Mouse (Mus musculus) lung, postnatal 36 days (tissue): ENCODE measurements around the gene Slc25a29.

ENCODE experiments used
- DNase-seq: peaks from one replicate; pipeline ENCODE4 v3.0.0; 2022; ENCODE audit warnings: mixed read lengths

The Slc25a29 gene

DNA sequence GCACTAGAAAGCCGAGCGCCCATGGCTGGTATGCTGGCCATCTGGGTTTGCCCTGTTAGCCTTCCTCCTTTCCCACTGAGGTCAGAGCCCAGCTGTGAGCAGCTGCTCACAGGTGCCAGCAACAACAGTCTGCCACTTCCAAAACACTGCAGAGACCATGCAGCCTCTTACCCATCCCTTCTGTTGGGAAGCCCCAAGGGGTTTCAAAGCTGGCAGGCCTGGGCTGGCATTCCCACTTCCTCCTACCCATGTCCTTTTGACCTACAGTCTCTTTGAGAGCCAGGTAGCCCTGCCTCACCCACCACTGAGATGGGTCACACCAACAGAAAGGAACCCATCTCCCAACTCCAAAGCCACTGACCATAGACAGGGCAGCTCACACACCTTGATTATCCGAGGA lies 2.3 kb downstream of the Slc25a29 start:
- DNase-seq: no peak

DNA sequence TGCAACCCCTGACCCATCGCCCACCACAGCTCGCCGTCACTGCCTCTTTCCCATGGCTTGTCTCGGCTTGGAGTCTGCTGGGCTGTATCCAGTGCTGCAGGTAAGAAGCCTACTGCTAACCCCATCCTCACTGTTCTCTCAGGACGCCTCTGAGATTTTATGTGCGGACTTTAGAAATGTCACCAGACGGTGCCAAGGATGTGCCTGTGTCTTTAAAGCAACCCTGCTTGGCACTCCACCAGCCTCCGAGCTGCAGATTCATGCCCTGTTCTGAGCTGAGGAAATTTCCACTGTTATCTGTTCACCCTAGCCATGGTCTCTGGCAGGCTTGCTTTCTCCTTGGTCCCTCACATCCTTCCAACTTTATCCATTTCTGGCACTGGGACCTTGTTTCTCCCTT lies 2.8 kb downstream of the Slc25a29 start:
- DNase-seq: peak; percentile 47

DNA sequence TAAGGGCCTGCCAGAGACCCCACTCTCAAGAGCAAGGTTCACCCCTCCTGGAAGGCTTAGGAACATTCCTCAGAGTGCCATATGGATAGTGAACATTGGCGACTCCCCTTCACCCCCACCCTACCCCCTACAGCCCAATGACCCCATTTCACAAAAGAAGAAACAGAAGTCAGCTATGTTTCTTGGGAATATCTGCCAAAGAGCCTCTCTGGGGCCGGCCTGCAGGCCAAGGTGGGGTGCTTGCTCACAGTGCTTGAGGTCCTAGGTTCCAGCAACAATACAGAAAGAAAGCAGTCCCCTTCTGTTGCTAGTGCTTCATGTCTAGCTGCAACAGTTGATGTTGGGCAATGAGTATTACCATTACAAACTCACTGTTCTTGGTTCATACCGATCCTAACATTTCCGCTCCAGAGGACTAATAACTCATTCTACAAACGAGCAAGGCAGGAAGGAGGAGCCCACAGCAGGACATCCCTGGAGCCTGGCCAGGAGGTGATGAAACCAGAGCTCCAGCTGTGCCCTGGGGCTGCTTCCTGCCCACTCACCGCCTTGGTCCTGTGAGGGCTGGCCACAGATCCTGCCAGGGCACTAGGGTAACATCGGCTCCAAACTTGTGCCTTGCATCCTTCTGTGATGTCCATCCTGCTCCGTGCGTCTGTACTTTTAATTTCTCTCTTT lies 3.6 kb downstream of the Slc25a29 start:
- DNase-seq: peak; percentile 85

DNA sequence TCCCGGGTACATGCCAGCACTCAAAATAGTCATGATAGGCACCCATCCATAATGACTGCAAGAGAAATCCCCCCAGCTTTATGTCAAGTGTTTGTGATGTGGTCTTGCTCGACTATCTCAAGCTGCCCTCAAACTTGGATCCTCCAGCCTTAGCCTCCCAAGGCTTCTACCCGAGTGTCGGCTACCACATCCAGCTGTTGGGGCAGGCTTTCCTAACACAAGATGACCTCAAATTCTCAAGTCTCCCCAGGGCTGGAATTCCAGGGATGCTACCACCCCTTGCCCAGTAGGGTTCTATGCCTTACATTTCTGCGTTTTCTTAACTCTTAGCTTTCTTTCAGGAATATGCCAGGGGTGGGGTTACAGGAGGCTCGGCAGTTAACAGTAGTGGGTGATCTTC lies 5.3 kb downstream of the Slc25a29 start:
- peak; percentile 21 for DNase-seq

DNA sequence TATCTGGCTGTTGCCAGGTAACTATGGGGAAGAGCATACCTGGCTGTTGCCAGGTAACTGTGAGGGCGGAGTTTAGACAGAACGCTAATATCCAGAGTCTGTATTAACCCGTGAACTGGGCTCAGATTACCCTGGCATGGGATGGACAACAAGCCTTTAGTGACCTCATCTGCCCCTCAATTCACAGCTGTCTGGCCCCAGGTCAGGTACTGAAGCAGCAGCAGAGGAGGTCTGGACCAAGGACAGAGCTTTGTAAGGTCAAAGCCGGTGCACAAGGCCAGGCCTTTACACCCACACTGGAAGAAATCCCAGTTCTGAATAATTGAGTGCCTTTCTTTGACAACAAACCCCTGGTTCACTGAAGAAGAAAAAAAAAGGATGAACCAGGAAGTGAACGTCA lies 6.0 kb downstream of the Slc25a29 start:
- DNase-seq: peak; percentile 13

DNA sequence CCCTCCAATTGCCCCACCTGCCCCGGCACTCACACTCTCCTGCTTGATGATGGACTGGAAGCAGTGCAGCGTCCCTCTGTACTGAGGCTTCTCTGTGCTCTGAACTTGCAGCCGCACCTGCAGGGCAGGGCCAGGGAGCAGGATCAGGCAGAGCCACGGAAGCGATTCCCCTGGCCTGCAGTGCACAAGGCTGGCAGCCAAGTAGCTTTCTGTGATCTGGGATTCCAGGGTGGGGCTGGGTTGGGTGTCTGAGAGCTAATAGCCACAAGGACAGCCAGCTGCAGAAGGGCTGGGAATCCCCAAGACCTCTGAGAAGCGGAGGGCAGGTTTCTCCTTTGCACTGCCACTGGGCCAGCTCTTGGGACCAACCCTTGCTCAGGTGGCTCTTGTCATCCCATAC lies 8.0 kb downstream of the Slc25a29 start:
- DNase-seq: no peak

DNA sequence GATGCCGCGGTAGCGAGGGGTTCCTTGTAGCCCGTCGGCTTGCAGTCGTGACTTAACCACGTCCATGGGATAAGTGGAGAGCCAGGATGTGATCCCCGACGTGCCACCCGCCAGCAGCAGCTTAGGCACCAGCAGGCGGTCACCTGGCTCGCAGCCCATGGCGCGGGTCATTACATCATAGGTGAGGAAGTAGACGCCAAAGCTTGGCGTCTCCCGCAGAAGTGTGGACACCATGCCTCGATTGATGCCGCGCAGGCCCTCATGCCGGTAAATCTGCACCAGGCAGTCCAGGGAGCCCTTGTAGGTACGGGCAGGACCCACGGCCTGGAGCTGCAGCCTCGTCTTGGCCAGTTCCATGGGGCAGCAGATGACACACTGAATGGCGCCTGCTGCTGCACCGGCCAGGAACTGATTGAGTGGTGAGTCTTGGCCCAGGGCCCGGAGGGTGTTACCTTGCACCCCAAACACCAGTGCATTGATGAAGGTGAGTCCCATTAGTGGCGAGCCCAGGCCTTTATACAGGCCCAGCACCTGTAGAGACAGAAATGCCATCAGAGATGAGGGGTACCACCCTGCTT lies 8.6 kb downstream of the Slc25a29 start:
- no peak for DNase-seq

DNA sequence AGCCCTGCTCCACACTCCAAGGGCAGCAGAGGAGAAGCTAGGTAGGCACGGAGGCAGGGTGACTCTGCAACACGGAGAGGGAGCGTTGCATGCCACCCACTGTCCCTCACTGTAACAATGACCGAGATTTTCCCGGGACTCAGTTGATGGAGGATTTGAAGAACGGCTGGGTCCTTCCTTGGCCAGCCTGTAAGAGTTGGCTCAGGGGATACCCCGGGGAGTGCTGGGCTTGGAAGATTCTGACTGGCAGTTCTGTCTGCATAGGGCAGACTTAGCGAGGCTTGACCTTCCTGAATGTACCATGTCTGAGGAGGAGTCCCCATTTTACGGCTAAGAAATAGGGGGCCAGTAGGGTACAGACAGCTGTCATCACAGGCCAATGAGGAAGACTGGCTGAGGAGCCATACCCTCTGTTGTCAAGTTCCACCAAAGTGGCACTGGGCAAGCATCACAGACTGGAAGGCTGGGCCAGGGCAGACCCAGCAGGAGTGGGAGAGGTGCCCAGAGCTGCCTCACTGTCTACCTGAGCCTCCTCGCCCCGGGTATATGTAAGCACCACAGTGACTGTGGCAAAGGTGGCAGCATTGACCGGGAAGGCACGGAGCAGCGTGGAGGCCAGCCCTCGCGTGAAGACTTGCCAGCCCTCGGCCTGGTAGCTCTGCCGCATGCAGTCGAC lies 9.3 kb downstream of the Slc25a29 start:
- no peak for DNase-seq

DNA sequence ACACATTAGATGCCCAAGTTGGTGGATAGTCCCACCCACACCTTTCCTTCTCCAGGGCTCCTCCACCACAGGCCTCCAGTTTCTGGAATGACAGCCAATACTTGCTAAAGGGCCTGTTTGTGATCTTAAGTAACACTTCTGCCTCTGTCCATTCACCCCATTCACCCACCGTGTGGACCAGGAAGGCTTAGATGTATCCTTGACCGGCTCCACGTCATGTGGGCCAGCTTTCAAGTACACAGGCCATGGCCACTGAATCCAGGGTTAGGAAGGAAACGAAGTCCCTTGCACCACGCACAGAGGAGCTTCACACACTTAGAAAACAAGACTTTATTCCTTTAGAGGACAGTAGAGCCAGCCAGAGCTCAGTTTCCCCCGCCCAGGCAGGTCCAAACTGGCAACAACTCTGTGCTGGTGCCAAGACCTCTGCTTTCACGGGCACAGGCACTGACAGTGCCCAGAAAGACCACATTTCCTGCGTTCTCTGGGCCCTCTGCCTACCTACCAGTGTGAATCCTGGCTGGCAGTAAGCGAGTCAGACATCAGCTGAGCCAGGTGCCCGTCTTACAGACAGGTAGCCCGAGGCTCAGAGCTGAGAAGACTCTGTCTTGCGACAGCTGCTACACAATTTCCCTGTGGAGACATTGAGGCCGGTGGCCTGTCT lies 10.0 kb downstream of the Slc25a29 start:
- no peak for DNase-seq

DNA sequence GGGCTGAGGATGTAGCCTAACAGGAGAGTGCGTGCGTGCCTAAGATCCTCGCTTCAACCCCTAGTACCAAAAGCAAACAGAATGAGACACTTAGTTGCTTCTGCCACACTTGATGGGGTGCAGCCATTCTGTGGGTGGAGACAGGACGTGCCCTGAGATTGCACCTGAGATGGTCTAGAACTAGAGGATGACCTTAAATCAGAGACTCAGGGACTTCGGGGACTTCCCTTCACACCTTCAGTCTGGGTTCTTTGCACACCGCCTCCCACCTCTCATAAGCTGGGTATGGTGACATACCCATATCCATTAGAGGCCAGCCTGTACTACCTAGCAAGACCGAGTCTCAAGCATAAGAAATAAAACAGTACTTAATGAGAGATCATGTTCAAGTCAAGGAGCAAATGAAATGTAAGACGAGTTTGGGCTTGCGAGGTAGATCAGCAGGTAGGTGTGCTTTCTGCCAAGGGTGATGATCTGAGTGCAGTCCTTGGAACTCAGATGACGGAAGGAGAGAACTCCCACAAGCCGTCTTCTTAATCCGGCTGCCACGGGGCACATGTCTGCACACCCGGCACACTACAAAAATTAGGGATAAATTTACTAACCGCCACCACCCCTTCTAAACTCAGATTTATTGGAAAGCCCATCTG lies 11.3 kb downstream of the Slc25a29 start:
- no peak for DNase-seq

DNA sequence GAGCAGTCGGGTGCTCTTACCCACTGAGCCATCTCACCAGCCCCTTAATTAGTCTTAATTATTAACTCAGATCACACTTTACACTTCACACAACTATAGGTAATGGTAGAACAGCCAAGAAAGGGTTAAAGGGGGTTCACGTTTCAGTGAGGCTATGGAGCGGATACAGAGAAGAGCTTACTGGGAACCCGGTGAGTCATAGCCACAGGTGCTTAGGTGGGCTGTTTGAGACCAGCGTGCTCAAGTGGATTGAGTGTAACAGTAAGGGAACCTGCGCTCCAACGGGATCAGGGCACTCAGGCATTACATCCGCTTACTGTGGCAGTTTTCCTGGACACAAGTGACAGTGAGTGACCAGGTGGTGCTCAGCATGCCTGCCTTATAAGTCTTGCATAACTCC lies 12.6 kb downstream of the Slc25a29 start:
- no peak for DNase-seq

DNA sequence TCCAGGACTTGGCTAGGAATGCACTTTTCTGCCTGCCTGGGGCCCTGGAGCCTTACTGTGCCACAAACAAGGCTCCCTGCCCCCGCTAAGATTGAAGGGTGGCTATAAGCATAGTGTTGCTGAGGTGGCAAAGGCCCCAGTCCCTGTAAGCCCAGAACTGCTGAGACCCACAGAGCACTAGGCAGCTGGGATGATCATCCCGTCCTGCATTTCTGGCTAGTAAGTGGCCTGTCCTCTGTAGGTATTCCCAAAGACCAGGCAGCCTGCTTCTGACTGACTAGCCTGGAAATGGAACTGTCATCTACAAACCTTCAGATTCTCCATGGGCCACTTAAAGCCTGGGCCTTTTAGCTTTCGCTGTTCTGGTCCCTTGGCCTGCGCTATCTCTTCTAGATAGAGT lies 15.2 kb downstream of the Slc25a29 start:
- DNase-seq: no peak

DNA sequence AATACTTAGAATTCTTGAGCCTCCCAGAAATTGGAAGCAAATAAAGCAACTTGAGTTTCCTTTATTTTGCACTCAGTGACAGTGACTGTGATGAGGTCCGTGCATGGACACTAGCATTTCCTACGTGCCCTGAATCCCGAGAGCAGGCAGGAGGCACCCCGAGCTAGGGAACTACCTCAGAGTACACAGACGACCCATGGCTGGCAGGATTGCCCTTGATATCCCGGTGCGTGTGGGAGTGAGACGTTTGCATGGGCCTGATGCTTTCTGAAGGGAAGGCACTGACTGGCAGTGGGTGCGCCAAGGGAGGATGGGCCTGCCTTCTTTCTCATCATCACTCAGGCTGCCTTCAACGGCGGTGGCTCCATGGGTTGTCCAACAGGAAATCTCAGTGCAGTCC lies 19.1 kb downstream of the Slc25a29 start:
- no peak for DNase-seq

DNA sequence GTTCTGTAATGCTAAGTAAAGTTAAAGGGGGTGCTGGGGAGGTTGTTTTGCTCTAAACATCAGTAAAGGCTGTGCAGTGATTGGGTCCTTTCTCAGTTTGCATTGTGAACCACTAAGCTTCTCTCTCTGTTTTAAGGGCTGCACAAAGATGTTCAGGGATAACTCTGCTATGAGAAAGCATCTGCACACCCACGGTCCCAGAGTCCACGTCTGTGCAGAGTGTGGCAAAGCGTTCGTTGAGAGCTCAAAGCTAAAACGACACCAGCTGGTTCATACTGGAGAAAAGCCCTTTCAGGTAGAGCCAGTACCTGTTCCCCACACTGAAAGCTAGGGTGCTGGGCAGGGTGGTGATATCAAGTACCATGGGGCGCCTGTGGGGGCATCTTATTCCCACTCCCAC lies 21.2 kb downstream of the Slc25a29 start:
- DNase-seq: no peak

DNA sequence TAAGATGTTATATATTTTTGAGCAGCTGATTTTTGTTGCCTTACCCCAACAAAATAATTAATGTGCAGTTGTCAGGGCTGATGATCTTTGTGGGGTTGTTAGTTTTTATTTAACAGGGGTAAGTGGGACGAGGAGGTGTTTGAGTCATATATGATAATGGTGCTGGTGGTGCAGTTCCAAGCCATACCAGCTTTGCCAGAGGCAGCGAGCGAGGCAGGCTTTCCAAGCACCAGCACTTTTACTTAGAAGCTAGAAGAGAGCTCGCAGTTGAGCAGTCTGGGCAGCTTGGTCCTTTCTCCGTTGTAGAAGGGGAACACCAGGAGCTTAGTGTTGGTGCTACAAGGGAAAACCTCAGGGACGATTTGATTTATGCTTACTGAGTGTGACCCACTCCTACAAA lies 23.2 kb downstream of the Slc25a29 start:
- DNase-seq: no peak

DNA sequence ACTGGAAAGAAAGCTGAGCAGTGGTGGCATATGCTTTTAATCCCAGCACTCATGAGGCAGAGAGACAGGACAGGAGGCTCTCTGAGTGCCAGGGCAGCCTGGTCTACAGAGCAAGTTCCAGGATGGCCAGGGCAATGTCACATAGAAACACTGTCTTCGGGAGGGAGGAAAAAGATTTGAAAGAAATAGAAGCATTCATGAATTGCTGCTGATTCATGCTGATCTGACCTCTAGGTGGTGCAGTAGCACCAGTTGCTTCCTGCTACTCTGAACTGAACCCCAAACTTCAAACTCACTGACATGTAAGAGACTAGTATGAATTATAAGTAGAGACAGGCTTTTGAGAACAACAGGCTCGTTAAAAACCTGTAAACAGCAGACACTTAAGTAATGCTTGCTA lies 24.6 kb downstream of the Slc25a29 start:
- peak; percentile 73 for DNase-seq

DNA sequence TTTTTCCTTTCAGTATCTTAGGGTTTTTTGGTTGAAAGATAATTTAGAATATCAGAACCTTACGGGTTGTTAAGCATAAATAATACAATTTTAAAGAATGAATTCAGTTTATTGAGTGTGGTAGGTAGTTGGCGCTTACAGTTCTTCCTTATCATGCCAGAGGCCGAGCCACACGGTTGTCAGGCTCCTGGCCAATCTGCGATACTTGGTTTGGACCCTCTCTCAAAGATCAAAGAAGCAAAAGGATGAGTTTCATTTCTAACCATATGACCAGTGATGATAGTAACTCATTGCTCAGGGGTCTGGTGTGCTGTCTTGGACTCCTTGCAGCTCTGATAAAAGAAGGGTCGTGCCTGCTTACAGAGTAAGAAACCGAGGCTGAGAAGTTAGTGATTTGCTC lies 25.4 kb downstream of the Slc25a29 start:
- no peak for DNase-seq

DNA sequence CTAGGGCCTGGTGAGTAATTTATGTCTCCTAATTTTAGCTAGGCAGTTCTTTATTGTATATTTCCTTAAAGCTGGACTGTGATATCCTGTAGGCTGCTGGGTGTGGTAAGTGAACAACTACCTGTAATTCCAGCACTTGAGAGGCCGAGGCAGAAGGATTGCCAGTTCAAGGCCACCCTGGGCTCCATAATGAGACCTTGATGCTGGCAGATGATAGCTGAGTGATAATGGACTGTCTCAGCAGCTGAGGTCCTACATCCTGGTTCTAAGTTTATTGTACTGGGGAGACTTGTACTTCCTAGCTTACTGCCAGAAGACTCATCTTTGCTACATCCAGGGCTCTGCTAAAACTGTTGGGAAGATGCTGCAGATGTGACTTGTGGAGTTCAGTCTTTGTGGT lies 25.9 kb downstream of the Slc25a29 start:
- DNase-seq: no peak

DNA sequence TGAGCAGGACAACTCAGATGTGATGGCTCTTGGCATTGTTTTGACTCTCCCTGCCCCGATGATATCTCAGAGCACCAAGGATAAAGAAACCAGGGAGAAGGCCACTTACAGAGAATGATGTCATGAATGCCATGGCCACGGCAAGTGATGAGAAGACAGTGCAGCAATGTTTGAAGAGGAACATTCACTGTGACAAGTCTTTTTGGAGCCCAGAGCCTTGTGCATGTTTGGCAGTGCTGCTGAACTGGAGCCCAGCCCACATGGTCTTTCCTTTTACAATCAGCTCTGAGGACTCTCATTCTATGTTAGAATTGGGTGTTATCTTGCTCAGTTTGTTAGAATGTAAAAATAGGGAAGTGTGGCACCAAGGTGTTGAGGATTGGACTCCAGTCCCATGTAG lies 27.2 kb downstream of the Slc25a29 start:
- DNase-seq: no peak

DNA sequence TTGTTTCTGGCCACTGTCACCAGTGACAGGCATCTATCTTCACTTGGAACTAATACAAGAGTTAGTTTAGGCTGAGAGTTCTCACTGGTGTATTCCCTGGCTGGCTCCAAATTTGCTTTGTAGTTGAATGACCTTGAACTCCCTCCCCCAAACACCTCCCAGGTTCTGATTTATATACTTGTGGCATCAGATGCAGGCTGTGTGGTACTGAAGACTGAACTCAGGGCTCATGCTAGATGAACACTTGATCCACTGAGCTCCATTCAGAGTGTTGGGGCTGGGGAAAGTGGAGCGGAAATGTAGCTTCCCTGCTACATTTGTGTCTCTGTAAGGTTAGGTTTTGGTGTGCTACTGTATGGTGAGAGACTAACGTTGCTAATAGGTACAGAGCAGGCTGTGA lies 31.3 kb downstream of the Slc25a29 start:
- no peak for DNase-seq

DNA sequence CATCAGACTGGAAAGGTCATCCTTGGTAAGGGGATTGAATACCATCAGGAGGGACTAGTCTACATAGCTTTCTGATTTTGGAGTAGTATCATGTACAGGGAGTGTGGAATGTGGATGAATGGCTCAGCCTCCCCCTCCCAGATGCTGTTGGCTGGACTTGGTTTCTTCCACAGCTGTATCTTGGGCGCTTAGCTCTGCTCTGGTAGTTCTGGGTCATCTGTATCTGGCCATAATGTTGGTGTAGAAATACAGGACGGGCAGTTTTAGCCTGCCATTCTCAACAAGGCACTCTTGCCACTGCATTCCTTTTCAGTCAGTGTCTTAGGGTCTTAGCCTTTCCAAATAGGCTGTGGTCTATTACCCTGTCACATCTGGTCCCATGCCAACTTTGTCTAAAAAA lies 34.1 kb downstream of the Slc25a29 start:
- DNase-seq: no peak

DNA sequence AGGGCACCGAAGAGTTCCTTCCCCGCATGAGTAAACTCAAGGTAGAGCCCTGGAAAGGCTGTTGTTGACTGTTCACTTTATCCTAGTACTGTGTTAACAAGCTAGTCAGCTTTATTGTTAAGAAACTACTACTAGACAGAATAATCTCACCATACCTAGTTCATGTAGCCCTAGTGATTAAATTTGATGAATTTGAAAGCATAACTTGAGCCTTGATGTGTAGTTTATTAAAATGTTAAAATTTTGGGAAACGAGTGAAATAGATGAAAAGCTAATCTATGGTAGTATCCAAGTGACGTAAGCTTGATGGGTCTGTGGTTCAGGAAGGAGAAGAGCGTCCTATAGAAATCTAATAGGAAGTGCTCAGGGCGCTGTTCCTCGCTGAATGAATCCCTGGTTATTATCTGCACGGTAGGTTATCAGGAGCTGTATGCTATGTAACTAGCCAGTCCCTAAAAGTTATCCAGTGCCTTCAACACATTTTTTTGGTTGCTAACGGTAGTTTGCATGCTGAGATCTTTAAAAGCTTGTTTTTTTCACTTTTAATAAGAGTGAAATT lies 40.6 kb downstream of the Slc25a29 start:
- peak; percentile 18 for DNase-seq

DNA sequence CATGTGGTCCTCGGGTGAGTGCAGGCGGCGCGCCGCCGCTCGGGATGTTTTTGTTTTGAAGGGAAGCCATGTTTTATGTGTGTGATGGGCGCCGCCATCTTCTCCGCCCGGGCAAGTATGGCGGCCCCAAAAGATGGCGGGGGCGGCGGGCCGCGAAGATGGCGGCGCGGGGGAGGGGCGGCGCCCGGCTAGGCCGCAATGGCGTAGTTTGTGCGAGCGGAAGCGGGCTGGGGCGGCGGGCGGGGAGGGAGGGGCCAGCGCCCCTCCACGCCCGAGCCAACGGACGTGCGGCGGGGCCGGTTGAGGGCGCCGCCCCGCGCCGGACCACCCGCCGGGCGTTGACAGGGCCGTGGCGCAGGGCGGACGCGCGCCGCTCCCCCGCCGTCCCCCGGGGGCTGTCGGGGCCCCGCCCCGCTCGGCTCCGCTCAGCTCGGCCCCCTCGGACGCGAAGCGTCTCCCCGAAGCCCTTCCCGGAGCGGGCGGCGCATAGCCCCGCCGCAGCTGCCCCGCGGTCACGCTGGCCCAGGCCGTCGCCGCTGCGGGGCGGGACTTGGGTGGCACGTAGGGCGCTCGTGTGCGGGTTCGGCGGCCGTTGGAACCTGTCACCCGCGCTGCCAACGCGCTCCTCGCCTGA lies 41.5 kb downstream of the Slc25a29 start:
- DNase-seq: peak; percentile 88
